Mouse (Mus musculus) frontal cortex, adult 2 months (tissue): Measurements from ENCODE around the gene Igf2r. TPM values are rescaled to one million over a fixed set of nuclear protein-coding genes. Genes with fewer than 3 reads are reported as not detected.

ENCODE experiments used
- DNase-seq, 2 experiments: peaks; one replicate each; pipeline ENCODE4 v3.0.0; 2022; ENCODE audit warnings: low spot score in 1 of 2; ENCODE audit errors: extremely low spot score in 1 of 2
- polyA plus RNA-seq: library from polyadenylated mRNA; depleted of rRNA; stranded (reverse); fragments of >200 nt; gene quantifications from 2 replicates; pipeline ENCODE4 v1.2.3, GENCODE M21; 2012

Gene Igf2r
- polyA plus RNA-seq, 1 experiment = 14.8 TPM

DNA sequence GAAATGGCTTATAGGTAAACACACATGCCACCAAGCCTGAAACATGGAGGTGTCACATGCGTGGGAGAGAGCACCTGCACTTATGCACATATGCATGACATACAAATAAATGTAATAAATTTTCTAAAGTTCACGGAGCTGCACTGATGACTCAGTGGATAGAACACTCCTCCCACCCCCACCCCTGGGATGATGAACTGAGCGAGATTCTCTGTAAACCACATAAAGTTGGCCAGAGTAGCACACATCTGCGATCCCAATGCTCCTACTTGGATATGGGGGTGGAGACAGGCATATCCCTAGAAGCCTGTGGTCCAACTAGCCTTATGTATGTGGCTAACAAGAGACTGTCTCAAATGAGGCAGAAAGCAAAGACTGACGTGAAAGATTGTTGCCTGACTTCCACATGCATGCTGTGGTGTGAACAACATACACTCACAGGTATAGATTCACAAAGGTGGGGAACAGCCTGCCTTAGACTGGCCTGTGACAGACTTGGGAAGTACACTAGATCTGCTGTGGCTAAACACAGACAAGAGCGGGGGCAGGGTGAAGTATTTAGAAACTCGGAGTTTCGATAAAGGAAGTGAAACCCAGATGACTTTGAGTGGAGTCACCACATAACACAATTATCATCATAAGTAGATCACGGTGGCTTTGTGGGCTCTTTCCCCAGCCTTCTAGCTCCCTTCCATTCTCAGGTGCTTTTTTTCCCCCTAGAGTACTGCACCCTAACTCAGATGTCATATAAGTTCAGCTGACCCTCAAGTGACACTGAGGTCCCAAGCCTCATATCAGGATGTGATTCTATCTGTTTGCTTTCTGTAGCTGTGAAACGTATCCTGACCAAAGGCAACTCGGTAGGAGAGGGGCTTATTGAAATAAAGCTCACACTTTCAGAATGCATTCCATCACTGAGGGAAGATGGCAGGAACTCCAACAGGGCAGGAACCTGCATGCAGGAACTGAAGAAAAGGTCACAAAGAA is 13.7 kb upstream of the Igf2r start:
- DNase-seq = peak in 1 of 2 experiments; percentile 18

GRCm38 (mm10) chr17:12781101-12781500 is 11.6 kb upstream of the Igf2r start:
- no peak for DNase-seq

- no peak for DNase-seq
Measured at GRCm38 (mm10) chr17:12780125-12780524, 10.7 kb upstream of the Igf2r start.

- DNase-seq = no peak
Measured at GRCm38 (mm10) chr17:12779442-12779841, 10.0 kb upstream of the Igf2r start.

GRCm38 (mm10) chr17:12773956-12774355 is 4.5 kb upstream of the Igf2r start:
- no peak for DNase-seq

GRCm38 (mm10) chr17:12770500-12770899 is 1.0 kb upstream of the Igf2r start:
- DNase-seq = no peak

DNA sequence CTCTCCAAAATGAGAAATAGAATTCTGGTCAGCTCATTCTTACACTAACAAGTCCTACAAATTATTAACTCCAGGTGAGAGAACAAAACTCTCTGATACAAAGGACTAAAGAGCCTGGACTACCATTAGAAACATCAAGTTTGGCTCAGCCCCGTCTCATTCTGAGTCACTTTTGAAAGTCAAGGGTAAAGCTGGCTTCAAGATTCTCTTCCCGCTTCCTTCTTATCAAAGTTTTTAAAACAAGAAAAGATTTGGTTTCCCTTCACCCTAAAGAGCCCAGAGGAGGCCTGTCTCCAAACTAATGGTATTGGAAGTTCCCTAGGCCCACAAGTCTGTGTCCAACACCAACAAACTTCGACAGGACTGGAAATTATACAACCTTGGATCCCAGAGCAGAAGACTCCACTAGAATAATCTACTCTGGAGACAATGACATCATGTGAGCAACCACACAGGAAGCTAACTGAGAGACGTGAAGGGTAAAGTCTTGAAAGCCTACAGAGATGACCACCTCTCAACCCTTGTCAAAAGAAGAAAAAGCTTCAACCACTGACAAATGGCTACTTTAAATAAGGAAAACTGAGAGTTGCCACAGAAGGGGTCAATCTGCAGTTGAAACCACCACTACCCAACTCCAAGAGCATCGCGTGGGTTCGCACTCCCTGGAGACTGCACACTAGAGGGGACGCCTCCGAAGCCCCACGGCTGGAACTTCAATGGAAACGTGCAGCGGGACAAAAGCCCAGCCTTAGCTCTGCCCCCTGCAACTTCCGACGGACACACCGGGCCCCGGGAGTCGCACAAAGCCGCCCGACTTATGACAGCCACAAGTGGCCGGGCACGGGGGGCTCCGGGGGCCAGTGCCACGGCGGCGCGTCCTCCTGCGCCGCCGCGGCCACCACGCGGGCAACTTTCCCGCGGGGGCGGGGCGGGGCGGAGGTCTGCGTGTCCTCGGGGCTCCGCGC is 767 bp downstream of the Igf2r start:
- no peak for DNase-seq

DNA sequence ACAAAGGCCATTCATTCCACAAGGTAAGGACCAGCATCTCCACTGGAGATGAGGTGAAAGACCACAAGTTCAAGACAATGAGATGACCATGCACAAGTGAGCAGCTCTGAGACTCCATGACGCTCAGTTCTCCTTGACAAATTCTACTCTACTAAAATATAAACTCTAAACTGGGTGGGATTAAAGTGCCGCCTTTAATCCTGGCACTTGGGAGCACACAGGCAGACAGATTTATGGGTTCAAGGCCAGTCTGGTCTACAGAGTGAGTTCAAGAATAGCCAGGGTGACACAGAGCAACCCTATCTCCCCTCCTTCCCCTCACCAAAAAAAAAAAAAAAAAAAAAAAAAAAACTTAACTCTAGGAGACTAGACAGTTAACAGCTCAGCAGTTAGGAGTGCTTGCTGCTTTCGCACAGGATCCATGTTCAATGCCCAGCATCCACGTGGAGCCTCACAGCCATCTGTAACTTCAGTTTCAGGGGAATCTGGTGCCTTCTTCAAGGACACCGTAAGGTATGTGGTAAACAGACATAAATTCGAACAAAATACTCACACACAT is 2.1 kb downstream of the Igf2r start:
- DNase-seq = no peak

GRCm38 (mm10) chr17:12763412-12763811 is 6.1 kb downstream of the Igf2r start:
- DNase-seq = no peak

DNA sequence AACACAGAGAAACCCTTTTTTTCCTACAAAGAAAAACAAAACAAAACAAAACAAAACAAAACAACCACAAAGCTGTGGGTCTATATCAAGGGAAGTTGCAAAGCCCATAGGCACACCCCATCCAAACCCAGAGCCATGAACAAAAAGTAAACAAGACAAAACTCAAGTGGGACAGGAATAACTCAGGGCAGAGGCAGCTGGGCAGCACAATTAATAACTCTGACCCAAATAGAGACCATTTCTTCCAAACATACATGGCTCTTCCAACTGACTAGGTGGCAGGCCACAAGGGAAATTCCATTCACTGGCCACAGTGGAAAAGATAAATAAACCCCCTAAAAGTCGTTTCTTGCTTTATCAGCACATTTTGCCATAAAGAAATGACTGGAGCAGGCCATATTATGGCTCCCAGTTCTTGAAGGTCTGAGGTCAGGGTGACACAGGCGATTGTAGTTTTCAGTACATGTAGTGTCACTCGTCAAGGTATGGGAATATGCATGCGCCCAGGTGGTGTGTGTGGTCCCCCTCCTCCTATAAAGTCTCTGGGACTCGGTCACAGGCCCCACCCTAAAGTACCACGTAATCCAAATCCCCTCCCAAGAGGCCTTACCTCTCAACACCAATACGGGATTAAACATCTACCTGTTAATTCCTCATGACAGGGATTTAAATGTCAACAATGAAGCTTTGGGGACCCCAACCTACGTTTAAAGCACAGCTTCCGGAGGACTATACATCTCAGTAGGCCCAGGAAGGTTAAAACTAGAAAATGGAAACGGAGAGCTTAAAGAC is 8.9 kb downstream of the Igf2r start:
- DNase-seq = no peak

DNA sequence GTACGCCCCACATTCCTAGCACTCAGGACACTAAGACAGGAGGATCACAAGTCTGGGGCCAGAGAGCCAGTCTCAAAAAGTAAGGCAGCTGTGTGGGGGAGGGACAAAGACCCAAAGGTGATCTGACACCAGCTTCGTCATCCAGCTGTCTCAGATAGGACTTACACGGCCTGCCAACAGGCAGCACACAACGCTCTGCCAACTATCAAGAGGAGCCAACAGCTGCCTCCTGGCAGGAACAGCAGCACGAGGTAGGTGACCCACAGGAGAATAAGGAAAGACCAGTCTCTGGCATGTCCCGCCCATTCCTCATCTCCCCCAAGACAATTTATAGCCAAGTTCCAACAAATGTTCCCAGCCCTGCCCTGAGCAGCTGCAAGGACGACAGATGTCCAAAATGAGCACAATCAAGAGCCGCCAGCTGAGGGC is 9.8 kb downstream of the Igf2r start:
- no peak for DNase-seq

DNA sequence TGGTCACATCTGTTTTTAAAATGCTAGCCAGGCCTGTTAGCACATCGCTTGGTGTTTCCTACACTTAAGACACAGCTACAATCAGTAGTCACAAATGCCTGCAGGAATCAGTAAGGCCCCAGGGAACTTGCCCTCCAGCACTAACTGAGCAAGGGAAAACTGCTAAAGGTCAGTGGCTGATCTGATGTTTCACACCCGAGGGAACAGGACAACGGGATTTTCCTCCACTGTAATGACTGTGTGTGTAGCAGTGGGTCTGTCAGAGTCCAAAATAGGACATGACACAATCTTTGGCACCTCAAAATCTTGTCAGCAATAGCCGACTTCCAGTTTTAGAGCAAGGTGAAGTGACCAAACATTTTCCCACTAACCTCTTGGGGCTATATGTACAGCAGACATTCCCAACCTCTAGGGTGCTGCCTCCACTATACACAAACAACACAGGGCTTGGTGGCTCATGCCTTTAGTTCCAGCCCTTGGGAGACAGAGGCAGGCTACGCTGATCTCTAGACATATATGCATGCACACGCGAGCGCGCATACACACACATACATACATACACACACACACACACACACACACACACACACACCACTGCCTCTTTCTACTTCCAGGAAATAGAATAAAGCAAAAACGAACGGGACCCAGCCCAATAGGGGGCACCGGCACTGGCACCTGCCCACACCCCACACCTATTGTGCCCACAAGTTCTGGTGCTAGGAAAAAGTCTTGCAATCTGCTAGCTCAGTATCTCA is 10.6 kb downstream of the Igf2r start:
- DNase-seq = no peak

DNA sequence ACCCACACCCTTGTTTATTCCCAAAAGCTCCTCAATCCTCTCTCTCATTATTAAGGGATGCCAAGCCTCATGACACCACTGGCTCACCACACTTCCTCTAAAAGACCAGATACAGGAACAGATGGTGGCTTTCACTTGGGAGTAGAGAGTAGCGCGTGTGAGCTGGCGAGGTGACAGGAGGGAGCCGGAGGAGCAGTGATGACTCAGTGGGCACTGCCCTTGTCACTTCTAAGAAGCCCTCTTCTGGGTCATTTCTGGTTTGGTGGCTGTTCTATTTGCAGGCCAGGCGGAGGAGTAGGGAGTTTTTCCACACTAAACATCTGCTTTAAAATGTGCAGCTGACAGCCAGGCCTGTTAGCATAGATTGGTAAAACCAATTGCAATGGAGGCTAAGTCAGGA is 11.5 kb downstream of the Igf2r start:
- DNase-seq = peak in 1 of 2 experiments; percentile 66

DNA sequence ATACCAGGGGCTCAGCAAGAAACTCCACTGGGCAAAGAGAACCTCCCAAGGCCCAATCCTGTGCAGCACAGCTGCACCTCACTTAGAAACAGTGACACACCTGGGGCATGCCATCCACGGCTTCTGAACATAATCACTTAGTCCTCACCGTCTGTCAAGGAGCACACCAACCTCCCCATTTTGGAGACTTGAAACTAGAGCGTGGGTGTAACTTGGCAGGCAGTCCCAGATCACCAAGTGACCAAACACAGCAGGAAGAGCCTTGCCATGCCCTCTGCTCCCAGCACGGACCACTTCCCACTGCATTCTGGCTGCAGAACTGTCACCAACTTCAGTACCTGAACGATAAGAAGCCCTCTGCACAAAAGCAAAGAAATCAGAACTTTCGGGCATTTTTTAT is 12.3 kb downstream of the Igf2r start:
- no peak for DNase-seq

GRCm38 (mm10) chr17:12755951-12756350 is 13.5 kb downstream of the Igf2r start:
- DNase-seq = no peak

GRCm38 (mm10) chr17:12755146-12755545 is 14.3 kb downstream of the Igf2r start:
- no peak for DNase-seq

DNA sequence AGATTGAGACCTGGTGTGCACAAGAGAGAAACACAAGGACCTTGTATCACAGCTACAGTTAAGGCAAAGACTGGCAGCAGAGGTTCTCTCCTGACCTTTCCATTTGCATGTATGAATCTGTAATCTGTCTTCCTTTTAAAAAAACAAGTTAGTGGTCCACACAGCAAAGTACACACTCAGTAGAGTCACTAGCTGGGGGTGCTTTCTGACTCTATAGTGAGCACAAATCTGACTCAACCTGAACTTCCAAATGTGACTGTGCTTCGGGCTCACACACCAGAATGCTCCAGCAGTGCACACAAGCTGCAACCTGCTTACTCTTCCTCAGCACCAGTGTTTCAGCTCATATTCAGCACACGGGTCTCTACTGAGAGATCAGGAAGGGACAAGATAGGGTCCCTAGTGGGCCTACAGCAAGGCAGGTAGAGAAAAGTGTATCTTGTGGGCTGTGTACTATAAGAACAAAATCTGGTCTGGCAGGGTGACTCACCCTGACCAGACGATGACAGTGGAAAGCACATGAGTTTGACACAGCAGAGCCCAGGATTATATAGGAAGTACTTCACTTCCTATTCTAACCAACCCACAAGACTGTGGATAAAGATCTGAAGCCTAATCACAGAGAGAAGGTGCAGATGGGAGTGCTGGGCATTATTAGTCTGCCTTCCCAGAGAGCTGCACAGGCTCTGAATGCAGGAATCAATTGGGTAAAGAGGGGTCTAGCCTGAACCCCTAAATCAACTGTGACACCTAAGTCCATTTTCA is 15.0 kb downstream of the Igf2r start:
- no peak for DNase-seq

DNA sequence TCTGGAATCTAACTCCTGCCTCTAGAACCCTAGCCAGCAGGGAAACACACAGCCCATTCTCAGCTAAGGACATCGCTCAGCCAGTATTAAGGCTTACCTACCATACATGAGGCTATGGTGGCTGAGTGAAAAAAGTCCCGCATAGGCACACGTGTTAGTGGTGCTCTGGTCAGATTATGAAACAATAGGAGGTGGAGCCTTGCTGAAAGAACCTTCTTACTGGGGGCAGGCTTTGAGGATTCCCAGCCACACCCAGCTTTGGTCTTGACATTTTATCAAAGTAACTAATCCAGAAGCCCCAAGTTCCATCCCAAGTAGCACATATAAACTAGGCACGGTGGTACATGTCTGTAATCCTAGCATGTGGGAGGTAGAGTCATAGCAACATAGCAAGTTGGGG is 16.4 kb downstream of the Igf2r start:
- DNase-seq = no peak

DNA sequence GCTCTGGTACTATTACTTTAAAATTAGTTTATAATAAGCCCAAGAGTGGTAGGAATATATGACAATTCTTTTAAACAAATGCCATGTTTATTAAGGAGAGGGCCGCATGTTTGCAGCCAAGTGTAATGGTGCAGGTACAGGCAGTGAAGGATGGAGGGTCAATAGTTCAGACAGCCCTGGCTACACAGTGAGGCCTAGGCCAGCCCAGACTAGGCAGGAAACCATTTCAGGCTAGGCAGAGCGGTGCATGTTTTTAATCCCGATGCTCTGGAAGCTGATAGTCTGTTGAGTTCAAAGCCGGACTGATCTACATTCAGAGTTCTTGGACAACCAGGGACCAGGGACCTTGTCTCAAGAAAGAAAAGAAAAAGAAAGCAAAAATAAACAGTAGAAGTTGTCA is 17.8 kb downstream of the Igf2r start:
- DNase-seq = no peak
